Mouse (Mus musculus) megakaryocyte-erythroid progenitor cell, adult 5-6 weeks (primary cell): ENCODE measurements around the gene Ap3s2. TPM values are rescaled to one million over a fixed set of nuclear protein-coding genes. Genes with fewer than 3 reads are reported as not detected.
A peak's percentile ranks its signal among the peaks of the same experiment; 100 is the strongest.

Source experiments
- ATAC-seq: replicated peaks from 2 replicates; pipeline ENCODE4 v1.8.0; 2016; ENCODE audit warnings: mild to moderate bottlenecking, inconsistent platforms; ENCODE audit not compliant: severe bottlenecking, poor library complexity, low FRiP score, low TSS enrichment
- total RNA-seq, 2 experiments: library from RNA; stranded (forward) in 1 of 2; stranded (reverse) in 1 of 2; fragments of 200-1000, 215-1000 nt in 1 of 2; fragments of >200 nt in 1 of 2; fragmentation: Nextera tagmentation in 1 of 2; gene quantifications; 2 replicates each; pipeline ENCODE4 v1.2.3; 2014 to 2017

The Ap3s2 gene
- total RNA-seq (2014; fragmentation: Nextera tagmentation) (20.0 and 22.4 TPM in 2 replicates), total RNA-seq (2017) (6.5 and 9.5 TPM in 2 replicates)

DNA sequence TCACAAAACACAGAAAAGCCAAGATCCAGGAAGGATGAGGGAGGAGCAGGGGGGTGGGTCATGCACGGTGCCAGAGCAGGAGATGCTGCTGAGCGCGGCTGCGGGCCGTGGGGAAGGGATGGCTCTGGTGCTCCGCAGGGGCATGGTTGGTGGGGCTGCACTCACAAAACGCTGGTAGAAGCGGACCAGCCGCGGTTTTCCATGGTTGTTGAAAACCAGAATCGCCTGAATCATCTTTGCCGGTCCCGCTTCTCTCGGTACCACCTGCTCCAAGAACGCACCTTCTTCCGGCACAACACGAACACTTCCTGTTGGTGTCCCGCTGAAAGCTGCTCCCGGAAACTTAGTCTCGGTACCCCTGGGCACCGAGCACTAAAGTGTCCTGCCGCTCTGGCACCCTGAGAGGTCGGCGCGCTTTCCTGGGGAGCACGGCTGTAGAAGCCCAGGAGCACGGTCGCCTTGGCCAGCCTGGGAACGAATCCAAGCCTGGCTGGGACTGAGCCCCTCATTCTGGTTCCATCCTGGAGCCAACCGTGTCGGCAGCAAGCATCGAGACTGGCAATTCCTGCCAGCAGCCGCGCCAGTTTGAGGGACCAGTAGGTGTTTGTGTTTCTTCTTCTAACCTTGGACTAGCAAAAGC lies at the start of gene Ap3s2:
Gene Ap3s2, minus strand, starts transcription at position 306 of the 640 bp plus-strand sequence.
- ATAC-seq = peak; percentile 98

DNA sequence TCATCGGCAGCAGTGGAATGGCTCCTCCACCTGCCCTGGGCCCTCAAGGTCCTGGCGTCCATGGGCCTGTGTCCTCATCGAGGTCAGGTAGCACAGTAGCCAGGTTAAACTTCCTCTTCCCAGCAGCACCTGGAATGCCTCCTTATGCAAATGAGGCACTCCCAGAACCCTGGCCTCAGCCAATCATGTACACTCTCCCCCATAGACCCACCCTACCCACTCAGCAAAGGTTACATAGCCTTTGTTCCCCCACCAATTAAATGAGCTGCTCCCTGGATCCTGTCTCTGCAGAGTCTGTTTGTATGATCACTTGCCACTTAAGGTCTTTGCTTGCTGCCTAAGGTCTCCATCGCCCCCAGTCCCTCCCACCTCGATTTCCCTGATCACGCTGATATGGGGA lies 47.9 kb upstream of the Ap3s2 start:
- no peak for ATAC-seq

DNA sequence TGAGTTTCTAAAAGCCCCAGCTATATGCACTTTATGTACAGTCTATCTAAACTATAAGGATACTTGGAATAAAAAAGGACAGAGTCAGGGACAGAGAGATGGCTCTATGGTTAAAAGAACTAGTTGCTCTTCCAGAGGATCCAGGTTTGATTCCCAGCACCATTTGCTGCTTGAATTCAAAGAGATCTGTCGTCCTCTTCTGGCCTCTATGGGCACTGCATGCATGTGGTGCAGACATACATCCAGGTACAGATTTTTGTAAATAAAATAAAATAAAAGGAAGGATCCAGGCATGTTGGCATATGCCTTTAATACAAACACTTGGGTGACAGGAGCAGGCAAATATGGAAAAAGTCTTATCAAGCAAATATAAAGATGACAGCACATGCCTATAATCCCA lies 41.2 kb upstream of the Ap3s2 start:
- ATAC-seq = no peak

DNA sequence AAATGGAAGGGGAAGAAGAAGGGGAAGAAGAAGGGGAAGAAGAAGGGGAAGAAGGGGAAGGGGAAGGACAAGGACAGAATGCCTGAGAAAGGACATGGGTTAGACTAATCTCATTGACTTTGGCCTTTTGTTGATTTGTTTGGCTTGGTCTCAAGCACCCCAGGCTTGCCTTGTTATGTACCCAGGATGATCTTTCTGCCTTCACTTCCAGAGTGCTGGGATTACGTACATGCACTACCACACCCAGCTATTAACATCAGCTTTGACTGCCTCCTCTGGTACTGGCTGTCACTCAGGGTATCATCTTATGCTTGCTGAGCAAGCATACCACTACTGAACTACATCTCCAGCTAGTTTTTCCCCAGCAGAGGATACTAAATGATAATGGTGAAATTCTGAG lies 35.7 kb upstream of the Ap3s2 start:
- ATAC-seq = no peak

DNA sequence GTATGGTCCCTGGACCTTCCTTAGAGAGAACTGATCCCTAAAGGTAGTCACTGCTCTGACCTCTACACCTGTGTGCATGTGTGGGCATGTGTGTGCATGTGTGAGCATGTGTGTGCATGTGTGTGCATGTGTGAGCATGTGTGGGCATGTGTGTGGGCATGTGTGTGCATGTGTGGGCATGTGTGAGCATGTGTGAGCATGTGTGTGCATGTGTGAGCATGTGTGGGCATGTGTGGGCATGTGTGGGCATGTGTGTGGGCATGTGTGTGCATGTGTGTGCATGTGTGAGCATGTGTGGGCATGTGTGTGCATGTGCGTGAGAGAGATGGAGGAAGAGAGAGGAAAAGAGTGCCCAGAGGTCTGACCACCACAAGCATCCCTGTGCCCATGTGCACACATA lies 34.4 kb upstream of the Ap3s2 start:
- ATAC-seq = no peak

DNA sequence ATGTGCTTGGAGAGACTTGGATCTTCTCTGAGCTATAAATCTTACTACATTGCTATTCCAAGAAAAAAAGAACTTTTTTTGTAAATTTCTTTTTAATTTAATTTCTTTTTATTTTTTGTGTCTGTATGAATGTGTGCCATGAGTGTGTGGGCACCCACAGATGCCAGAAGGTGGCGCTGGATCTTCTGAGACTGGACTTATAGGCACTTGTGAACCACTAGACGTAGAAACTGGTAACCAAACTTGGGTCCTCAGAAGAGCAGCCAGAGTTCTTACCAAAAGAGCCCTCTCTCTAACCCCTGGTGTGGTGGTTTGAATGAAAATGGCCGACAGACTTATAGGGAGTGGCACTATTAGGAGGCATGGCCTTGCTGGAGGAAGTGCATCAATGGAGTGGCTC lies 30.6 kb upstream of the Ap3s2 start:
- ATAC-seq = no peak

DNA sequence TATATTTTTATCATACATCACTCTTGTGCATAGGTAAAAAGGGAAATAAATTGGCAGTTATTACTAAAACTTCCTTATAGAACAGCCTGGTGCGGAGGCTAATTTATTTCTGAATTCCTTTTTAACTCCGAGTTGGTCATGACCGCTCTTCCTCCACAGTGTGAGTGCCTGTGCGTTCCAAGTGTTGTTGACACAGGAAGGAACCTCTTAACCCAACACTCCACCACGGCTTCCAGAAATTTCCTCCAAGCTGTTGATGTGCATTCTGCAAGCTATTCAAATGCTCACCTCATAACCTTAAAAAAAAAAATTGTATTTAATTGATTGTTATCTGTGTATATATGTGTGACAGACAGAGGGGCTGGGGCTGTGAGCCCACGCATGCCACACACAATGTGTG lies 29.8 kb upstream of the Ap3s2 start:
- ATAC-seq = no peak

DNA sequence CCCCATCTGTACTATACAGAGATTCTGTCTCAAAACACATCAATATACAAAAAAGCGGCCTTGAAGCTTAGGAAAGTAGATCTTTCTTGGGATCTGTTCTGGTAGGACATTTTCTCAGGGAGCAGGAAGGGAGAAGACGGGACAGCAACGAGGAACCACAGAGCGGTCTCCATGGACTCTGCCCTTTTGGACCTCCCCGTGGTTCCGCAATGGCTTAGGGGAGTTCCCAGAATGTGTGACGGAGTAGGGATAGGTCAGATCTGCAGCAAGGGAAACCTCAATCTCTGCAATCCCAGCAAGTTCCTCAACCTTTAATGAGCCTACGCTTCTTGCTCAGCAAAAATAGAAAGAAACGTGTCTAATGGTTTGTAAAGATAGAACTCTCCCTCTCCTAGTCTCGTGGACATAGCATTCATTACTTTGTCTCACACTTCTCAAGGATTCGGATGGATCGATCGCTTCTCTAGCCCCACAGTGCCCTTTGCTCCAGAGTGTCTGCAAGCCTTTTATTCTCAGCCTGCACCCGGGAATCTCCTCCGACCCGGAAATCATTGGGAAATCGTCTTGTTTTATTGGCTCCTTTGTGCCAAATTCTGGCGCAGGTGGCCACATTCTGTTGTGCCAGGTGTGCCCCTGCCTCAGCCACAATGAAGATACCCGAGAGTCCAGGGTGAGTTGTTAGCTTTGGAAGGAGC lies 15.2 kb upstream of the Ap3s2 start:
- no peak for ATAC-seq

DNA sequence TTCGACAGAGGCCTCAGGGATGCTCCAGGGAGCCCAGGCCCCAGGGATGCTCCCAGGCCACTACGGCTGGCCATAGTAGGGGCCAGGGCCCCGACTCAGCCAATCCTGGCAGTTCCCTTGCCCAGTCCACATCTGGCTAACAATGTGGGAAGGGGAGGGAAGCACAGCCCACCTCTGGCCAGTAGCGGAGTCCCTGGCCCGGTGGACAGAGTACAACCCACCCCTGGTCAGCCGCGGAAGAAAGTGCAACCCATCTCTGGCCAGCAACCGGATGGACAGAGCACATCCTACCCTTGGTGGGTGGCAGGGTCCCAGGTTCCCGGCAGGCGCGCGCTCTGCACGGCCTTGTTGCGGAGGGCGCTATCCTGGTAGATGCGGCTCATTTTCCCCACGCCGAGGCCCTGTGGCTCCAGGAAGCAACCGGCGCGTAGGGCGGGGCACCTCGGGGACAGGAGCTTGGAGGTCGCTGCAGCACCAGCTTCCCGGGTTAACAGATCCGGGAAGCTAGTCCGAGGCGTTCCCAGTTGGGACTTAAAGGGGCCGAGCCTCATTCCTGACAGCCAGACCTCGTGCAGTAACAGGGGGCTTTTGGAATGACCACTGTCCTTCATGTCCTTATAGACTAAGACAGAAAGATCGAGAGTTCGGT lies 14.5 kb upstream of the Ap3s2 start, which contains the start of gene Arpin:
Gene Arpin, minus strand, starts transcription at position 498 of the 649 bp plus-strand sequence.
- 0 out of 2 replicates have a peak, but pooled peaks have one; percentile 50 for ATAC-seq

DNA sequence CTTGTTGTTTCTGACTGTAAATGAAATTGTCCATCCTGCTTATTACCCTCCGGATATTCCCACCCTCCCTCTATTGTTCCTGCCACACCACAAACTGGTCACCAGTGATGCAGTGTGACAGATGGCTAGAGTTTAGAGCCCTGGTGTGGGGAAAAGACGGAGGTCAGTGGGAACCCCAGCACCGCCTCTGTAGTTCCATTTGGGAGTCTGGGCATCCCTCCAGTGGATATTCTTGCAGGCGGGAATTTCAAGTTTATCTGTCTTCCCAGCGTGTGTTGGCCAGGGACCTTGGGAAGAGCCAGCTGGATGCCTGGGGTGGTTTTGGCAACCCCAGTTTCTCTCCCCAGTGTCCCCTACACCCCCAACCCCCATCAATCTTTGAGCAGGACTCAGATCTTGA lies 14.0 kb upstream of the Ap3s2 start:
- ATAC-seq = no peak

DNA sequence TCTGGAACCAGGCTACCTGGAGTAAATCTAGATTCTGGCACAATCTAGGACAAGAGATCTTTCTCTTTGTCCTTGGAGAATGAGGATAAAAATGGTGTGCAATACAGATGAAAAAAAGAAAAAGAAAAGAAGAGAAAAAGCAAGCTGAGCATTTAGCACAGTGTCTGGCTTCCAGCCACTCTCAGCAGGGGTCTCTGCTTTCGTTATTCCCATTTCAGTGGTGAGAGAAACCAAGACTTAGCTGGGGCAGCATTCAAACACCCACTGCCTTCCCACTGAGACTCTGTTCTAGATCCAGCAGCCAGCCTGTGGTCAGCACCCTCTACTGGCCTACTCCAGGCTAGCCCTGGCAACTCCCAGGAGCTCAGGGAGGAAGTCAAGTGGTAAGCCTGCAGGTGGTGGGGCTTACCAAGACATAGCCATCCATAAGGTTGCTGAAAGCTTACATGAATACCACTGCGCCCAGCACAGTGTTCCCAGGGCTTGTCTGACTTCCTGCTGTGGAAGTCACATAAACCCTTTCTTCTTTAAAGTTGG lies 8.1 kb upstream of the Ap3s2 start:
- ATAC-seq = no peak

DNA sequence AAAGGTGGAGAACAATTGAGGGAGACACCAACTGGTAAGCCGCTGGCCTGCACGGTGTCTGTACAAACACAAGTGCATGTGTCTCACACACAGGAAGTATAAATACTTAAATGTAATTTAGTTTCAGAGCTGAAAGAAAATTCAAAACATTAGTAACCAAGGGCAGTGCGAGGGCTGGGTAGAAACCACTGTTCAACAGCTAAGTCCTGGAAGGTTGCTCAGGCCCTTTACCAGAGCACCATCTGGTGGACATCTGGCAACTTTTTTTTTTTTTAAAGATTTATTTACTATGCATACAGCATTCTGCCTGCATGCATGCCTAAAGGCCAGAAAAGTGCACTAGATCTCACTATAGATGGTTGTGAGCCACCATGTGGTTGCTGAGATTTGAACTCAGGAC lies 5.9 kb downstream of the Ap3s2 start:
- ATAC-seq = peak; percentile 67

DNA sequence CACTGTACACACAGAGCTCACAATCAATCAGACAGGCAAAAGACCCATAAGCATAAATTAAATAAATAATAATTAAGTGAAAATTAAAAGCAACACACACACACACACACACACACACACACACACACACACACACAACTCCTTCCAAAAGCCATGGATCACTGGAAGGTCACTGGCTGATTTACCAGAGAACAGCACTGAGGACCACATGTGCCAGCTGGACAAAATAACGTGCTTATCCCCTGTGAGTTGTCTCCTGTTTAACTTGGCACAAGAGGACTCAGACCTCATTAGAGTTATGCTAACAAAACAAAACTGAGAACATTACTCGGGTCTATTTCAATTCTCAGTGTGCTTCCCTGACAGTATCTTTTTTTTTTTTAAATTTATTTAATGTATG lies 13.1 kb downstream of the Ap3s2 start:
- no peak for ATAC-seq

DNA sequence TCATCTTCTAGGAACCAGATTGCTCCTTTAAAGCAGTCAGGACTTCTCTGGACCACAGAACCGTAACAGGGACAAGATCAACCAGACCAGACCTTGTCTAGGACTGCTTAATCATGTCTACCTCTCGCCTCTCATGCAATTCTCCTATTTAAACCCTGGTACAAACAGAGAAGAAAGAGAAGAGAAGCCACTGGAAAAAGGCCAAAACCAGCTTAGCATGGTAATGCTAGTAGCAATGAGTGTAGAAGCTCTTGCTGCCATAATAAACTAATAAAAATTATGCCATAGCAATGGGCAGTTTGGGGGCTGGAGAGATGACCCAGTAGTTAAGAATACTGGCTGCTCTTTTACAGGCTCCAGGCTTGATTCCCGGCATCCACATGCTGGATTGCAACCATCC lies 13.5 kb downstream of the Ap3s2 start:
- no peak for ATAC-seq

DNA sequence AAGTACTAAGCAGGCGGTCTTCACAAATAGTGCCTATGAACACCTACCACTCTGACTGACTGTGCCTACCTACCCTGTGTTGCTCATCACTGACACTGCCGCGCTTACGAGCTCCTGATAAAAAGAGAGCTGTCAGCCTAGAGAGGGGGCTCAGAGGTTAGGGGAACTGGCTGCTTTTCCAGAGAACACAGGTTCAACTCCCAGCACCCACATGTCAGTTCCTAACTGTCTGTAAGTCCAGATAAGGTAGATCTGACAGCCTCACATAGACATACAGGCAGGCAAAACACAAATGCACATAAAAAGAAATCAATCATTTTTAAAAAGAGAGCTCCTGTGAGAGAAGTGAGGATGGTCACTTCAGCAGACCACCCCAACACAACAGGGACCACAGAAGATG lies 15.3 kb downstream of the Ap3s2 start:
- ATAC-seq = no peak

DNA sequence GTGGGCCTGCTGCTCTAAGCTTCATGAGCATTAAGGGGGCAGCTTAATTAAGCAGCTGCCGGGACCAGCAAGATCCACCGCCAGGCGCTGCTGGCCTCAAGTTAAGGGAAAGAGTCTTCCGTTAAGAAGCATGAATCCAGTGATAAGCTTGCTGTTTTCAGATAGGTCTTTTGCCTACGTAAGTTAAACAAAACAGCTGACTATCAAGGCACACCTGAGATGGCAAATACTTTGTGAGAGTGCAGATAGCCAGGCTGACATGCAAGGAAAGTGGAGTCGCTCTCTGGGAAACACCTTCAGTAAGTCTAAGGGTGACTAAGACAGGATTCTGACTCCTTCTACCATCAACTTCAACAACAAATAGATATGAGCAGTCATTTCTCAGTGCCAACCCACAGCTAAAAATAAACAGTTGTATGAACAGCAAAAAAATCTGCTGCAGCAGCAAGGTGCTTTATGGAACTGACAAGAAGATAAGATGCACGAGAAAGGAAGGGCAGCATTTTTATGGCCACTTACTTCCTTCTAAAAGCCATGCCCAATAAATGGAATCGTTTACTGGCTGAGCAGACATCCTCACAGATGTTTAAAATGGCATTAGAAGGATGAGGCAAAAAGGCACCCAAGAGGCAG lies 17.2 kb downstream of the Ap3s2 start:
- ATAC-seq = peak; percentile 58

DNA sequence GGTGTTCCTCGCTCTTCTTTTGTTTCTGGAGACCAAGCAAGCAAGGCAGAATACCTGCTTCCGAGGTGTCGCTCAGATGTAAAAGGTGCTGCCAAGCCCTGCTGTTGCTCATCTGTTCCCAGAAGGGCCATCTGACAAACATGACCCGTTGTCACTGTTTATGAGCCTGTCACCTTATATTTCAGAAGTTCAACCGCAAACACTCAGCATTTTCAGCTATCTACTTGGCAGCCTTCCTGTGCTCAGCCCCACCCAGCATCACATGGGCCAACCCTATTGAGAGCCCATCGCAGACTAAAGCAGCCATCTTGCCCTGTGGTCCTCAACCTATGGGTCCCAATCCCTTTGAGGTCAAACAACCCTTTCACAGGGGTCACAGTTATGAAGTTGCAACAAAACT lies 19.7 kb downstream of the Ap3s2 start:
- peak; percentile 90 for ATAC-seq

DNA sequence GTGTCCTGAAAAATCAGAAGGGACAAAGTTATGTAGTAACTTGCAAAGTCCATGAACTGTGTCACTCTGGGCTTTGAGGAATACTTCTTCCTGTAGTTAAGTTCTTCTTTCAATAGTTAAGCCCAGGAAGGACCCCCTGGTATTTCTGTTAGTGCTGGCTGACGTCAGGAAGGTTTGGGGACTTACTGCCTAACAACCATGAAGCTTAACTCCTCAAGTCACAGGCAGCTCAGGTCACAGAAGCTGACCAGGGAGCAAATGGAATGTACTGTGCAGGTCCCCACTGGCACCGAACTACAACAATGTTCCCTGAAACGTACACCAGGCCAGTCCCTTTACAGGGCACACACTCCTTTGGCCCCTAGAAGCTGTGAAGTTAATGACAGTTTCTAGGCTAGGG lies 25.2 kb downstream of the Ap3s2 start:
- no peak for ATAC-seq

DNA sequence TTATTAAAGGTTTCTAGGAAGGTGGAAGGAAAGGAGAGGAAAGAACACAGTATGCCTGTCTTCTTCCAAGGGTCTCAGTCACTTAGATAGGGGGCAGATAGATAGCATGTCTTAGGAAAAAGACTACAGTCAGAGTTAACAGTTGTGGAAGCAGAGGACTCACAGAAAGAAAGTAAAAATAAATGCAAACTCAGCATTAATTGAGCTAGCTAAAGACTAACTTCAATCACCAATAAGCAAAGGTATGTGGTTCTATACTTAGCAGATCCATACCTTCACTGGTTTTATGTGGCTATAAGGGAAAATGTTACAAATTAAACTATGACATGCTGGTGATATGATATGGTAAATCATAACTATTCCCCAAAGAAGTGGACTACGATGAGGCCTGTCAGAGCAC lies 25.7 kb downstream of the Ap3s2 start:
- ATAC-seq = no peak
